Mouse (Mus musculus) kidney, adult 11 months (tissue): ENCODE measurements around the gene Dnajc15.
"Not testable (repeated sequence)": the region's sequence is repeated elsewhere in the genome, so short reads cannot be mapped to it uniquely, and the experiment has no call there.

ENCODE experiments used
- DNase-seq: peaks from one replicate; pipeline ENCODE4 v3.0.0; 2022

Gene Dnajc15

DNA sequence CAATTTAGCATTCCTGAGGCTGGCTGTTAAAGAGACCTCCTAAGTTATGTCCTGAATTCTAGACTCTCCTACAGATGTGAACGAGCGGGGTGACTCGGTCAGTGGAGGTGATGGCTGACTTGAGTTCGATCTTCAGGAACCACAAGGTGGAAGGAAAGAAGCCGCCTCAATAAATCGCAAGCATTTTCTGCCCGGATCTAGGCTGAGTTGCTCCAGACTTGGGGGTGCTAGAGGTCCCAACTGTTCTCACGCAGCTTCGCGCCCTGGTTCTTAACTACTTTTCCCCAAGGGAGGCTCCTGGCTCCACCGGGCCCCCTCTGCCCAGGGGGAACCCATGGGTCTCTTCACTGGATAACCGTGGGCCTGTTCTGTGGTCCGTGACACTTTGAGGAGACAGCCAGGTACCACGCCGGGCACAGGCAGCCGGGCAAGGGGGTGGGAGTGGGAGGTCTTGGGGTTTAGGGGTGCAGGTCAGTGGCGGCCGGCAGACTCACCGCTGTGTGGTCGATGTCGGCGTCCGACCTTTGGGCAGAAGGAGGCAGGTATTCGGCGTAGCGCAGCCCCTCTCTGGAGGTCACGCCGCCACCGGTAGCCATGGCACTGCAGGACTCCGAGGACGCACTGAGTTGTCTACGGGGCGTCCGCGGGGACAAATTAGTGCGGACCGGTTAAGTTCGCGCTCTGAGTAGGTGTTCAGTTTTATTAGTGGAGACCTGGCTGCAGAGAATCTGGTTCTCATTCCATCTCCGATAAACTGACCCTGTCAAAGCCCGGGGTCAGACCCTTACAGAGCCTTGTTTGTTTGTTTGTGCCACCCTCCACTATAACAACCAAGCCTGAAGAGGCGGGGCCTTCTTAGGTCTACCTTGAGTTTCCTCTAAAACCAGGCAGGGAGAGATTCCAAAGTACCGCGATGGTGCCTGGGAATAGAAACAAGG, at the start of gene Dnajc15:
Dnajc15 (minus strand) TSS at position 822 of the 938 bp plus-strand sequence.
- peak; percentile 84 for DNase-seq

DNA sequence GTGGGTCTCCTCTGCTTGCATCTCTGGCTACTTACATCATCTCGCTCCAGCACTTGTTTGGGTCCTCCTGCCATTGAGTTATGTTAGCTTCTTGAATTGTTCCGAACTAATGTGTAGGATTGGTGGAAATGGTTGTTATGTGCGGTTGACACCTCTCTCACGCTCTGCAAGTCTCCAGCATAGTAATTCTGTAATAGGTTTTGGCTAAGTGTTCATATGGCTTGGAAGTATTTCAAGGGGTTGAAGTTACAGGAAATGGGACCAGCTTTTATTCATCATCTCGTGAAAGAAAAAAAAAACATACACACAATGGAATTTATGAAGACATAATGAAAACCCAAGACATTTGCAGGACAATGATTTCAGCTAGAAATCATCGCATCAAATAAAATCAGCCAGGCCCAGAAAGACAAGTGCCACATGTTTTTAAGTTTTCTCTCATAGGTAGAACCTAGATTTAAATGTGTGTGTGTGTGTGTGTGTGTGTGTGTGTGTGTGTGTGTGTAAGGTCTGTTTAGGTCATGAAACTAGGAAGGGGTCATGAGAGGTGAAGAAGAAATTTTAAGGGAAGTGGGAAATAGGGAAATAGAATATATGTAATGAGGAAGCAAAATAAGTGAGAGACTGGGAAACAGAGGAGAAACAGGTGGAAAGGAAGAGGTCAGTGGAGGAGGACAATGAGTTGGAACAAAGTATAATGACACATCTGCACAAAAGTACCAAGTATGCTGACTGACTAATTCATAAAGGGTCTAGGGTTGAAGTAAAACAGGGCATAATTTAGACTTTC, 48.3 kb upstream of the Dnajc15 start:
- DNase-seq, result no peak

DNA sequence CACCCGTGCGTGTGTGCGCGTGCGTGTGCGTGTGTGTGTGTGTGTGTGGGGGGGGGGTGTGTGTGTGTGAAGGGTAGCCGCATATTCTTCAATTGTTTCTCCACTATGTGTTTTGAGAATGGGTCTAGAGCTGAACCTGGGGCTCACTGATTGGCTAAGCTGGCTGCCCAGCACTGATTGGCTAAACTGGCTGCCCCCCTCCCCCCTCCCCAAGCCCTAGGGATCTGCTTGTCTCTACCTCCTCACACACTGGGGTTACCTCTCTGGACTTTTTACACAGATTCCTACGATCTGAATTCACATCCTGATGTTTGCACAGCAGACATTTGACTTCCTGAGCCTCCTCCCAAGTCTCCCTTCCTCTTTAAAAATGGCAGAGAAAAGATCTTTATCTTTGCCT, 46.7 kb upstream of the Dnajc15 start:
- DNase-seq, result no peak

DNA sequence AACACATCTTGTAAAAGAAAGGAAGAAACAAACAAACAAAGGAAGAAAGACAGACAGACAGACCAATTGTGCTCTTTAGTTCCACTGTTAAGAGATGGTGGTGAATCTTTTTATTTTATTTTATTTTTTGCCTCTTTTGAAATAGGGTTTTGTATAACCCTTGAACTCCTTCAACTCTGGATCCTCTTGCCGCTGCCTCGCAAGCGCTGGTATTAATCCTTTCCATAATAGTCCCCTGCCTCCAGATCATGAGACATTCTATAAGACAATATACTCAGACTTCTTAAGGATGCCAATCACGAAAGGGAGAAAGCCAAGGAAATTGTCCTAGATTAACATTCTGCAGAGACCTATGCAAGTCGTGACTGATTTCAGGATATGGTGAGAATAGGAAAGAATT, 40.9 kb upstream of the Dnajc15 start:
- no peak for DNase-seq

DNA sequence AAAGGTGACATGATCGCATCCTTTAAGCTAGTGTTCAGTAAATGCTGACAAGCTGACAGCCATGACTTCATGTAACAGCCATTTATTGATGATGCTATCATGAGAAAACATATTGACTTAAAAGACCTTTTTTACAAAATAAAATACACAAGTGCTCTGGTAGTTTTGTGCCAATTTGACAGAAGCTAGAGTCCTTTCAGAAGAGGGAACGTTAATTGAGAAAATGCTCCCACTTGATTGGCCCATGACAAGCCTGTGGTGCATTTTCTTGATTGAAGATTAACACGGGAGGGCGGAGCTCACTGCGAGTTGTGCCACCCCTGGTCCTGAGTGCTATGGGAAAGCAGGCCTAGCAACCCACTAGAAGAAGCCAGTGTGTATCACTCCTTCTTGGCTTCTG, 31.7 kb upstream of the Dnajc15 start:
- DNase-seq, result no peak

DNA sequence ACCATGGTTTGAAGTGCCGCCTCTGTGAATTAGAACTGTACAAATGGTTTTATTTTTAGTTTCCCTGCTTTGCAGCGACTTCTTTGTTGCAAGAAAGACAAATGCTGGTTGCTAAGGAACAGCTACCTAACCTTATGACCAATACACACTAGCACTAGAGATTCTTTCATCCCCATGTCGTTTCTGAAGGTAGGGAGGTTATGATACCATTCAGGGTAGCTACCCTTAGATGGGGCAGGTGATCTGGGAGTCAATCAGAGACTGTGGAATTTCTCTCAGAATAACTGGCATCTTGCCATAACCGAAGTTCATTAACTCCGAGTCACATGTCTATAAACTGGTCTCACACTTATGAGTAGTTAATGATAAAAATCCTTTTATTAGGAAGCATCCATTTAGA, 30.5 kb upstream of the Dnajc15 start:
- DNase-seq, result no peak

DNA sequence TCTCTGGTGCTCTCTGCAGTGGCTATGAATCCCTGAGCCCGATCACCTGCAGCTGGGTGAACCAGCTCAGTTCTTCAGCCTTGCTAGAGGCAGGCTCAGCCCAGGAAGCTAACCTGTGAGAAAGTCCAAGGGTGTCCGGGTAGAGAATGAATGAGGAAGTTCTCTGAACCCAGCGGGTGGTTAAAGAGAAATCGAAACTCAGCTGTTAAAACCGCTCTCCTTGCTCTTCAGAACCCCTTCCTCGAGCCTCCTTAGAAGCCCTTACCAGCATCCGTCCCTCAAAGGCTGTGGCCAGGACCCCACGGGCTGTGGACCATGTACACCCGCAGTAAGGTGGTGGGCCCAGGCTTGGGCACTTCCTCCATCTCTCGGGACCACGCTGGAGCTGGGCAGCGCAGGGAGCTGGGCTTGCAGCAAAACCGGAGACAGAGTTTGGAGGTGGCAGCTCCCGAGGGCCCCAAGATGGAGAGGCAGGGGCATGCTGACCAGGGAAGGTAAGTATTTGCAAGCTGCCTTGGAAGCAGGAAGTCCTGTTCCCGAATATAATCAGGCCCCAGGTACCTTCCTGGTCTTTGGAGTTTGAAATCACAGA, 29.3 kb upstream of the Dnajc15 start, which contains the start of gene Epsti1:
Epsti1 (plus strand) TSS at position 69 of the 592 bp plus-strand sequence.
- peak; percentile 17 for DNase-seq

DNA sequence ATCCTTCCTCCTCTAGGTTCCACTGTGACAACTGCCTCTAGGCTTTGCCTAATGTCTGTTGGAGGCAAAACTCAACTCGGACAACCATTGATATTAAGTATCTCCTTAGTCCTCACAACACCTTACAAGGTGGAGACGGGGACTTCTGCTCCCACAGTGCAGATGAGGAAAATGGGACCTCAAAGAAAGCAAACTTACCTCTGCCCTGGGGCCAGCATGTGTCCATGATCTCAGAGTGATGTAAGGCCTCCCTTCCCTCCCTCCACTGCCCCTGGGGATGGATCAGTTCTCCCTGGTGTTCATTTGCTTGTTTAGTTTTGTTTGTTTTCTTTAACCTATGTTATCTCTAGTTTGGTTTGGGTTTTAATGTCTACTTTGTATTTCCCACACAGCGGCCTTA, 27.6 kb upstream of the Dnajc15 start:
- DNase-seq, result no peak

DNA sequence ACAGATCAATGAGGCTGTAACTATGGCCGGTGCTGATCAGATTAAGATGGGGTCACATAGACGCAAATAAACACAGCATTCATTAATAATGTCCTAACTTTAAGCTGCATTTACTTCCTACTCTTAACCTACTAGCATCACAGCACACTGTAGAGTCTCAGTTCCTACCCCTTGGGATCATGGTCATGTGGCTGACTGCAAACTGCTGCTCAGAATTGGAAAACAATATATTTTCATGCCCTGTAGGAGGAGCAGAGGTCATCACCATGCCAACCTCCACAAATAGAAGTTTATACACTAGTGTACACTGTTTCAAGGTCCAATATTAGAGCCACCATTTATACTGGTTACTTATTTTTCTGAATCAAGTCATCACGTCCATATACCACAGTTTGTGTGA, 21.0 kb upstream of the Dnajc15 start:
- DNase-seq, result no peak

DNA sequence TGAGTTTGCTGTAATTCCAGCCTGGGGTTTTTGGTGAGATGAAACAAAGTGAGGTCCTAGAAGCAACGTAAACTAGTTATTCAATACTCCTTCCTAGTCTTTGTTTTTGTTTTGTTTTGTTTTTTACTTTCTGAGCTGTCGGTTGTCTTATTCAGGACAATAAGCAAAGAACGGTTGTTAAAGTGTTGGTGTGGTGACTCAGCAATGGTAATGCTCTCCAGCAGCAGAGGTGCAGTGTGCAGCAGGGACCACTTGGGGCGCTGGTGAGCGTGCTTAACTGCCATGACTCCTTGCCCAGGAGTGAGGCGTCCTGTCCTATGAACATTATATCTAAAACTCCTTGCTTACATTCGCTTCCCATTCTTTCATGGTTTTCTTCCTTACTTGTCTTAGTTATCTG, 15.0 kb upstream of the Dnajc15 start:
- DNase-seq, result no peak

DNA sequence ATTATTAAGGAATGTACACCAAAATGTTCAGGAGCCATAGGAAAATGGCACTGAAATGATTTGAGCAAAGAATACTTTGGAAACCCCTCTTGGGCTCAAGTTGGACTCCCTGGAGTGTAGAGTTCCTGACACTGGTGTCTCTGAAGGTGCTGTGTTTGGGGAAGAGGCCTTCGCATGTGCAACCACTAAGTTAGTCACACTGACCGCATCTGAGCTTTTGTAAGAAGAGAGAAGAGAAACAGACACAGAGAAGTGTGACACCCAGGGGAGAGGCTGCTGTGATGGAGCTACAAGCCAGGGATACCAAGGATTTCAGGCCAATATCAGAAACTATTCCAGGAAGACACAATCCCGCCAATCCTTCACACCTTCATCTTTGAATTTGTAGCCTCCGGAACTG, 12.0 kb upstream of the Dnajc15 start:
- no peak for DNase-seq

DNA sequence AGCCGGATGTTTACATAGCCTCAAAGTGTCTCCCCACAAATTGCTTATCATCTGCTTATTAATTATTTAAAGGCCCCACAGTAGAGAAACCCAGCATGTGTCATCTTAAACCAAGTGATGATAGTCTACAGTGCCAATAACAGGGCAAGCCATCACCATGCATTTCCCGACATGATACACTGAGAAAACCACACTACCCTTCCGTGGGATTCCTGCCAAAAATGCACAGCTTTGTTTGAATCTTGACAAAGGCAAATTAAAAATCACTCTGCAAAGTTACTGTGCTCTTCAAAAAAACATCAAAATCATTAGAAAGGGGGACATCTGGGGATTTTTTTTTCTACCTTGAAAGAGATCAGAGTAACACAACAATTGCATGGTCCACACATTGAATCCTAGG, 11.5 kb upstream of the Dnajc15 start:
- DNase-seq, result no peak

DNA sequence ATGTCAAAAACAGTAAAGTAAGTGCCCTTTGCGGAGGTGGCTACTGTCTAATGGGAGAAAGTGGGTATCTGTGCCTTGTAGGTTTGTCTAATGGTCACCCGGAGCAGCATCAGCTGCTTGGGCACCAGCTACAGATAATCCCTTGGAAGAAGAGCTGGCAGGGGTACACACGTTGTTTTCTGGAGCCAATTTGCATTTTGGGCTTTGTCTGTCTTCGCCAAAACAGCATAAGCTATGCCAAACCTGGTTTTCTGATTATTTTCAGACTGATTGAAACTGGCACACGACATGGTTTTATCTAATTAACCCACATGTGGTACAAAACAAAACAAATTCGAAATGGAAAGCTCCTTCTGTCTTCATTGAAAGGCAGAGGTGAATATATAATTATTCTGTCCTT, 7.7 kb upstream of the Dnajc15 start:
- DNase-seq, result no peak

DNA sequence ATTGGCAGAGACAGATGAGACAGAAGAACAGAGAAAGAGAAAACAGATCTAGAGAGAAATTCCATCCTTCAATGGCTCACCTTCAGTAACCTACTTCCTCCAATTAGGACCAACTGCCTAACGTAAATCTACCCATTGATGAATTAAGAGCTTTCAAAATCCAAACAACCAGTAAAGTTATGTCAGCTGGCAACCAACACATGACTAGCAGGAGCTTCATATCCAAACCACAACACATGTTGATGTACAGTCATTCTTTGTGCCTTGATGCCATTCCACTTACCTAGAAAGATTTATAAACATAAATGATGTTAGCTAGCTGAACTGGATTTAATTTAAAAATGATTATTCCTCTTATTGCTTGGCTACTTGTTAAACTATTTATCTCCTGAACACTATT, 7.1 kb upstream of the Dnajc15 start:
- no peak for DNase-seq

DNA sequence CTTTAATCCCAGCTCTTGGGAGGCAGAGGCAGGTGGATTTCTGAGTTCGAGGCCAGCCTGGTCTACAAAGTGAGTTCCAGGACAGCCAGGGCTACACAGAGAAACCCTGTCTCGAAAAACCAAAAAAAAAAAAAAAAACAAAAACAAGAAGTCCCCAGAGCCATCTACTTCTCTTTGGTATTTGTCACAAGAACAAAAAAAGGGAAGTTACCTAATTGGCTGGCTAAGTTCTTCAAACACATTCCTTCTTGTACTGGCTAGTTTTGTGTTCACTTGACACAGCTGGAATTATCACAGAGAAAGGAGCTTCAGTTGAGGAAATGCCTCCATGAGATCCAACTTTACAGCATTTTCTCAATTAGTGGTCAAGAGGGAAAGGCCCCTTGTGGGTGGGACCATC, 3.0 kb upstream of the Dnajc15 start:
- not testable (repeated sequence) for DNase-seq

DNA sequence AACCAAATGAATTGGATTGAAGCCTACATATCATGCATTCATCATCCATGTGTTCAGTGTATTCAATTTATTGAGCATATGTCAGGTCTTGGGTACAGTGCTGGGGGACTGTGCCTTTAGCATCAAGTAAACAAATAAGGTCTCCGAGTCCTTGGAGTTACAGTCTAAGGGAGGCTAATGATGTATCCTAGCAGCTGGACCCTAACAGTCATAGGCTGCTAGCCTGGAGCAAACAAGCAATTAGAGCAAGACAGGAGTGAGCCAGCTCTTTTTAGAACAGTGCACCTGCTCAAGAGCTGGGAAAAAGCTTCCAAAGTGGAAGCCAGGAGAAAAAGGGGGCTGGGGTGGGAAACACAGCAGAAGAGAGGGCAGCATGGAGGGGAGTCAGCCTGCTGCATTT, 1.3 kb upstream of the Dnajc15 start:
- no peak for DNase-seq

DNA sequence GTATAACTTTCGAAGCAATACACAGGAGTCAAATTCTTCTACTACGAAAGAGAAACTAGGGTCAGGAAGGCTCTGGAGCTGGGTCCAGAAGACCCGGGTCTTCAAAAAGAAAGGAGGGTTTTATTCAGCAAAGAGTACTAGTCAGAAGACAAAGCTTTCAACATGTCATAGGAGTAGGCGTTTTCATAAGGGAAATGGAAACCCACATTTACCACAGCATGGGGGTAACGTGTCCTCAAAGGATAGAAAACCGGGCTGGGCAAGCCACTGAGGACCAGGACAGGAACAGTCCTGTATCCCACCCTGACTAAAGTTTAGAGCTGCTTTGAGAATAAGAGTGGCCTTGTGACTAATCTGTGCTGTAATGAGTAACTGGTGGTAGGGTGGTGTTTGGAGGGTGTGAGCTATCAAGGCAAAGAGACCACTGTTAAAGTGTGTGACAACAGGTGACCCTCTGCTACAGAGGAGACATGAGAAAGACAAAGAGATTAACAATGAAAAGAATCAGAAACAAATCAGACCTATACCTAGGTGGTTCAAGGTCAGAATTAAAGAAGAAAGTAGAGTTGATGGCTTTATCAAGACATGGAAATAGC, 3.4 kb downstream of the Dnajc15 start:
- DNase-seq, result no peak

DNA sequence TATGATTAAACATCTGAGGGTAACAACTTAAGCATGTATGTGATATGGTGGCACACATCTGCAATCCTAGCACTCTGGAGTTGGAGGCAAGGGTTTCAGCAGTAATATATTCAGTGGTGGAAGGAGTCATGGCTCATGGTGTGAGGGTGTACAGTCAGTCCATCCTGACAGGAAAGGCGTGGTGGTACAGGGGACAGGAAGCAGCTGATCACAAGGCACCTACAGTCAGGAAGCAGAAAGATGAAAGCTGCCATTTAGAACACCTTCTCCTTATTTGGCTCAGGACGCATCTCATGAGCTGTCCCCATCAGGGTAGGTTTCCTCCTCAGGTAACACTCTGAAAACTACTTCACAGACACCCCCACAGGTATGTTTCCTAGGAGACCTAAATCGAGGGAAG, 4.0 kb downstream of the Dnajc15 start:
- DNase-seq, result no peak

DNA sequence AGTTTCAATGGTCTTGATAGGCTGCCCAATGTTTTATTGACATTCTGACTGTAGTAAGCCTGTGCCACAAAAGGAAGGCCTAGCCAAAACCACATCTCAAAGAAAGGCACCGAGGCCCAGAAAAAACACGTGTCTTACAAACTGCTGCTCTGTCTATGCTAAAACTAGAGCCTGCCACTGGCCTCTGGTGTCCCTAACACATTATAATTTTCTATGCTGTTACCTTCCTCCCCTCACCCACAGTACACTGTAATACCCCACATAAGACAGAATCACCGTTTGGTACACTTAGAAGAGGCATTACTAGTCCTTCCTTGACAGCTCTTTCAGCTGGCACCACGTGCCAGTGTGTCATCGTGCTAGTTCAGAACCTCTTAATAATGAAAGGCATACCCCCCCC, 7.3 kb downstream of the Dnajc15 start:
- DNase-seq, result no peak

DNA sequence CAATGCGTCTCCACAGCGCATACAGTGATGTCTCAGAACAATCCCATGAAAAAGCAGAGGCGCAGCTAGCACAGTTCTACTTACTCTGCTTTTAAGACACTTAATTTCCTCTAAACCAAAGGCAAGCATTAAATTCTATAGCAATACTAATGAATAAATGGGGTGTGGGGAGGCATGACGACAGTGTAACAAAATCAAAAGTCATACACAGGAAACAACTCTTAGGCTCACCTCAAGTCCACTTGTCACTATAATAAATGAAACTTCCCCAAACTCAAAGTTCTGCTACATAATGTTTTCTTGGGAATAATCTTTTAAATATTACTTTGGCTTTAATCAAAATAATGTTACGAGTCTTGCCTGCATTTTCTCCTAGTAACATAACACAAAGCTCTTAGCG, 10.4 kb downstream of the Dnajc15 start:
- DNase-seq, result no peak

DNA sequence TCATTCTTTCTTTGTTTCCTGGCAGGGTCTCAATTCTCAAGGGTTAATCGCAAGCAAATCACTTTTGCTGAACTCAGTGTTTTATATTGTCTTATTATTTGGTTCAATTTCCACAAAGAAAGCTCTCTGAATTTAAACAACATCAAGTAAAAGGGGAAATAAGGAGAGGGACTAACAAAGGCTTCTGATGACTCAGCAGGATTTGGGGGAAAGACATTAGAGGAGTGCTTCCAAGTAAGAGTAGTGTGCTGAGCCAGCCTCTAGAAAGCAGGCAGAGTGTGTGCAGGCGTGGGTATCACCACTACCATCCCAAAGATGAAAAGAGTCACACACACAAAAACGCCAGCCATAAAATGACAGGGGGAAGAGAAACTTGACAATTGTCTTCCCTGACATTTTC, 10.9 kb downstream of the Dnajc15 start:
- no peak for DNase-seq

DNA sequence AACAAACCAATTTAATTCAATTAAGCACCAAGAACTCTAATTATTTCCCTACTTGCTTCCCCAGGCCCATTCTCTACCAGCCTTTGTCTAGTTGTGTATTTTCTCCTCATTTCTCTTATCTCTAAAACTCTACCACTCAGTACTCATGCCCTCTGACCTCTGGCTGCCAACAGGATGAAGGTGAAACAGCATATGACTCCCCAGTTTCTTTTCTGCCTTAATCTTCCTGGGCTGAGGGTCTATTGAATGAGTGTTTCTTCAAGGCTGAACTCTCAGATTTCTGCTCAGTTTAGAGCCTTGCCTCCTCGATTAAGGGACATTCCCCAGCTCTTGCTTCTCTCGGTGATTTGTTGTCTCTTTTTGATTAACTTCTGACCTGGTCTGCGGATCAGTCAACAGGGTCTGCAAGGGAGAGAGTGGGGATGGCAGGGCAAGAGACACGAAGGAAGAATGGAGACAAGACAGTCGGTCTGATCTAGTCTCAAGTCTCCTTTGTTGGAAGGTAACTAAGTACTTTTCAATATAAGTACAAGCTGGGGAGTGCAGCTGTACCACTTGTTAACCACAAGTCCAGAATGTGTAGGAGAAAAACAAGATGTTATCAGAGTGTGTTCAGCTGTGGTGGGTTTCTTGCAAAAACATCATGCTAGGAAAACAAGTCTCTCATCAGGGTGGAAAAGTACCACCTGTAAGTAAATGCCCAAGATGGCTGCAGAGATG, 13.9 kb downstream of the Dnajc15 start:
- DNase-seq, result no peak

DNA sequence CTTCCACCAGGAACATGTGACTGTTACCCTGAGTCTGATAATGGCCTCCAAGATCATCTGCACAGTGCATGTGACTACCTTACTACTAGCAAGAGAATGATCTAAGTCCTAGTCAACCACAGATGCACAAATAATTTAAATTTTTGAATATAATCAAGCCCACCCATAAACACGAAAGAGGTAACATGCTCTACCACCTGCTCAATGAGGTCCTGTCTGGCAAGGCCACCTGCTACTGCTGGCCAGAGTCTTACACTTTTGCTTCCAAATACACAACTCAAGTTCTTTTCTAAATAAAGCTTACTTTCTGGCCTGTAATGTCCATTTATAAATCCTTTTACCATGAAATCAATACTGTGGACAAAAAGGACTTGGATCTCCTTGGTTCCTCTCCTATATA, 15.0 kb downstream of the Dnajc15 start:
- DNase-seq, result no peak
